Mouse (Mus musculus): ENCODE data around the gene Hnrnpf. TPM values are rescaled to one million over a fixed set of nuclear protein-coding genes. Genes with fewer than 3 reads are reported as not detected.

Hnrnpf gene
- polyA plus RNA-seq, 1 experiment: 147 TPM

DNA sequence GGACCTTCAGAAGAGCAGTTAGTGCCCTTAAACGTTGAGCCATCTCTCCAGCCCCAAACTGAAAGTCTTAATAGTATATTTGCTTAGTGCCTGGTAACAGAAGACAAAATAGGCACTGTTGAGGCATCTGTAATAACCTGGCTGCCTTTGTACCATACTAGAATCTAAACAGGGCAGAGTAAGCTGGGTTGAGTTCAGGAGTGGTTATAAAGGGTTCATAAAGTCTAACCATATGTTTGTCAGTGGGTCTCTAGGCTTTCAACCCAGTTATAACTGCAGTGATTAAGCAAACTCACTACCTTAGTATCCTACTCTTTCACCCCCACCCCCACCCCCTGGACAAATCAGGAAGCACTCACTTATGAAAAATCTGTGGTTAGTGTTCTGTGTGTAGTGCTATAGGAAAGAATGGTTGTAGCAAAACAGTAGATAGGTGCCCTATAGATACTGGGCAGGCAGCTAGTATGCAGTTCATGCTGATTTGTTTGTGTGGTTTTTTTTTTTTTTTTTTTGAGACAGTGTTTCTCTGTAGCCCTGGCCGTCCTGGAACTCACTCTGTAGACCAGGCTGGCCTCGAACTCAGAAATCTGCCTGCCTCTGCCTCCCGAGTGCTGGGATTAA lies 26.9 kb downstream of the Hnrnpf start:
- H3K27ac ChIP-seq (replicated peaks; ENCODE audit: low read depth, low read length): no peak overlapping the region

DNA sequence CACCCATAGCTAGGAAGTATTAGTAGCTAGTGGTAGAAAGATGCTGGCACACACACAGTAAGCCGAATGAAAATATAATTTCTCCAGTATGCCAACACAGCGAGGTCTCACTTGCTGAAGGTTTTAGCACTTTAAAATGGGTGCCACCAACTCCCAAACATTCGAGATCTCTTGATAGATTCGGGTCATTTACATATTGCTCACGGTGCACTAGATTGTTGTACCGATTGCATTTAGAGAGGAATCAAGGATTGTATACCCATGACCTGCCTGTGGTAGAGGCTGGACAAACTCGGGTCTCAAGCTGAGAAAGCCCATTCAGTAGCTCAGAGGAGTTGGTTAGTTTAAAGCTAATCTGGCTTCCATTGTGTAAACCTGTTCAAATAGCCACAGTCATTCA lies 27.8 kb downstream of the Hnrnpf start:
- Histone ChIP-seq H3K27ac (replicated peaks; ENCODE audit: low read depth, low read length) (no peak overlapping the region), H3K4me1 (ENCODE audit: control insufficient read depth, insufficient read depth, insufficient read length, low read length) (no peaks in the 10 kb centered on the region), H3K4me3 (ENCODE audit: insufficient read depth, low read depth, low read length) (no peak overlapping the region)

More for the DNA sequence above, 26.9 kb downstream of the Hnrnpf start:
- no peaks in the 10 kb centered on the region for H3K4me1 ChIP-seq (ENCODE audit: control insufficient read depth, insufficient read depth, insufficient read length, low read length)
- no peak overlapping the region for H3K4me3 ChIP-seq (ENCODE audit: insufficient read depth, low read depth, low read length)

DNA sequence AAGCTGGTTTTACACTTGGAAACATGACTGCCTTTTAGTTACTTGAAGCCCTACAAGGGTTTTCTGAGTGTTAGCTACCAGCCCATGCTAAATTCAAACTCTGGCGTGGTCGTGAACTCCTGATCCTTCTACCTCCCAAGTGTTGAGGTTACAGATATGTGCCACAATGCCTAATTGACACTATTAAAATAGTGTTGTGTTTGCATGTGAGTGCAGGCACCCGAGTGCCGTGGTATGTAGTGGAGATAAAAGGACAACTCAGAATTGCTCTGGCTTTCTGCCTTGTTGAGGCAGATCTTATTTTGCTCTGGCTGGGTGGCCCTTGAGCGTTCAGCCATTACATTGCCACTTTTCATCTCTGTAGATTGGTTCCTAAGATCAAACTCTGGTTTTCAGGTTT lies 28.6 kb downstream of the Hnrnpf start:
- no peaks in the 10 kb centered on the region for H3K4me1 ChIP-seq (ENCODE audit: control insufficient read depth, insufficient read depth, insufficient read length, low read length)
- H3K27ac ChIP-seq (replicated peaks; ENCODE audit: low read depth, low read length): no peak overlapping the region
- no peak overlapping the region for H3K4me3 ChIP-seq (ENCODE audit: insufficient read depth, low read depth, low read length)

DNA sequence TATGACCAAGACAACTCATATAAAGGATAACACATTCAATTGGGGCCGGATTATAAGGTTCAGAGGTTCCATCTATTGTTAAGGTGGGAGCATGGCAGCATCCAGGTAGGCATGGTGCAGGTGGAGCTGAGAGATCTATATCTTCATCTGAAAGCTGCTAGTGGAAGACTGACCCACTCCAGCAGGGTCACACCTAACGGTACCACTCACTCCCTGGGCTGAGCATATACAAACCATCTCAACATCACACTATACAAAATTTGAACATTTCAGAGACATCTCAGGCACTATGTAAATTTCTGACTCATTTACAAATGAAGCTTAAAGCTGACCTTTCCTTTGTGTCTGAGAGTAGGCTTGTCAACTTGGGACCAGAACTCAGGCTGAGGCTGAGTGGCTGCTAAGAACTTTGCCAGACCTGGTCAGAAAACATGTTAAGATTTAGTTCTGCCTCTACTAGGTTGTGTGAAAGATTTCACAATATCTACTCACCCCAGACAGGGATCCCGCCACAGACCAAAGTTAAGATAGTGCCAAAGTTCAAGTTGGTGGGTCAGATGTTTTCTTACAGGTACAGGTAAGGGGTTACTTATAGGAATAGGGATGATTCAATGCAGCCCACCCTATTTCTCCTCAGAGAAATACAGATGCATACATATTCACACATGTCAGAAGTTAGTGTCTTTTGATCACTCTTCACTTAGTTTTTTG lies 30.0 kb downstream of the Hnrnpf start:
- H3K4me3 ChIP-seq (ENCODE audit: insufficient read depth, low read depth, low read length): no peak overlapping the region
- no peak overlapping the region for H3K27ac ChIP-seq (replicated peaks; ENCODE audit: low read depth, low read length)
- H3K4me1 ChIP-seq (ENCODE audit: control insufficient read depth, insufficient read depth, insufficient read length, low read length): no peaks in the 10 kb centered on the region

DNA sequence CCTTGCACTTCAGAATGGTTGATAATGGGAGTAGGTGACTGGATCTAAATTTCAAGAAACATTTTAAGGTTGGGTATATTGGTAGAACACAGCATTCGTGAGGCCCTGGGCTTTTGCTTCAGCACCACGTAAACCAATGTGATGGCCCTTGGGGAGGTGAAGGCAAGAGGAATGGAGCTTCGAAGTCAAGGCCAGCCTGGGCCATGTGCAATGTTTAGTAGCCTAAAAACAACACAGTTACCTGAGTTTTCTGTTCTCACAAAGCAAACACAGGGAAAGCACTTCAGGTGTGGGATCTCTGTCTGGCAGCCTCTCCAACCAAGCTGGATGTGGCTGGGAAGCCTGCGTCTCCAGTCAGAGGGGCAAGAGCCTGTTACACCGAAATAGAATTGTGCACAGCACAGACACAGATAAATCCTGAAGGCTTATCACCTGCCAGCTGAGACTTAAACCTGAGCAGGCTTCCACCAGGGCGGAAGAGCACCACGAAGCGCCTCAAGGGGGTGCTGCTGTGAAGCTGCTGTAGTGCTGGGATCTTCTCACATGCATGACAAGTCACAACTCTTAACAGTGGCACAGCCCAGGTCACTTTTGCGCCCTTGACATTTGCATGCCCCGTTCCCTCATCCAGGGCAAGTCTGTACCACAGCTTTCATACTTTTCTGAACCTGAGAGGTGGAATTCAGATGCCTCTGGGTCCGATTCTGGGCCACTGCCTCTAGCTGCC lies 32.4 kb downstream of the Hnrnpf start:
- Histone ChIP-seq H3K4me3 (ENCODE audit: insufficient read depth, low read depth, low read length) (no peak overlapping the region), H3K27ac (replicated peaks; ENCODE audit: low read depth, low read length) (no peak overlapping the region), H3K4me1 (ENCODE audit: control insufficient read depth, insufficient read depth, insufficient read length, low read length) (no peaks in the 10 kb centered on the region)

DNA sequence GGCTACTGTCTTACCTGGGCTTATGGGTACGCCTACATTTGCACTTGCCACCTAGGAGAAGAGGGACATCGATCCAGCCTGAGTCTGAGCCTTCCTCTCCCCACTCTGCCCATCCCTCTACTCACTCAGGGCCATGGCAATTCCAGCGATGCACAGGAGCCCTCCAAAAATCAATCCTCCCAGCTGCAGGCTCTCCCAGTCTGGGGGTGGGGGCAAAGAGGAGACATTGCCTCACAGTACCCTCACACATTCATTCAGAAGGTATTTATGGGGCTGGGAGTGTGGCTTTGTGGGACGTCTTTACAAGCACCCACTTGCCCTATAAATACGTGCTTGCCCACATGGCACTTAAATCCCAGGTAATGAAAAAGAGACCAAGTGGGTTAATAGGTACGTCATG lies 34.2 kb downstream of the Hnrnpf start:
- H3K4me3 ChIP-seq (ENCODE audit: insufficient read depth, low read depth, low read length): no peak overlapping the region
- no peaks in the 10 kb centered on the region for H3K4me1 ChIP-seq (ENCODE audit: control insufficient read depth, insufficient read depth, insufficient read length, low read length)
- no peak overlapping the region for H3K27ac ChIP-seq (replicated peaks; ENCODE audit: low read depth, low read length)

DNA sequence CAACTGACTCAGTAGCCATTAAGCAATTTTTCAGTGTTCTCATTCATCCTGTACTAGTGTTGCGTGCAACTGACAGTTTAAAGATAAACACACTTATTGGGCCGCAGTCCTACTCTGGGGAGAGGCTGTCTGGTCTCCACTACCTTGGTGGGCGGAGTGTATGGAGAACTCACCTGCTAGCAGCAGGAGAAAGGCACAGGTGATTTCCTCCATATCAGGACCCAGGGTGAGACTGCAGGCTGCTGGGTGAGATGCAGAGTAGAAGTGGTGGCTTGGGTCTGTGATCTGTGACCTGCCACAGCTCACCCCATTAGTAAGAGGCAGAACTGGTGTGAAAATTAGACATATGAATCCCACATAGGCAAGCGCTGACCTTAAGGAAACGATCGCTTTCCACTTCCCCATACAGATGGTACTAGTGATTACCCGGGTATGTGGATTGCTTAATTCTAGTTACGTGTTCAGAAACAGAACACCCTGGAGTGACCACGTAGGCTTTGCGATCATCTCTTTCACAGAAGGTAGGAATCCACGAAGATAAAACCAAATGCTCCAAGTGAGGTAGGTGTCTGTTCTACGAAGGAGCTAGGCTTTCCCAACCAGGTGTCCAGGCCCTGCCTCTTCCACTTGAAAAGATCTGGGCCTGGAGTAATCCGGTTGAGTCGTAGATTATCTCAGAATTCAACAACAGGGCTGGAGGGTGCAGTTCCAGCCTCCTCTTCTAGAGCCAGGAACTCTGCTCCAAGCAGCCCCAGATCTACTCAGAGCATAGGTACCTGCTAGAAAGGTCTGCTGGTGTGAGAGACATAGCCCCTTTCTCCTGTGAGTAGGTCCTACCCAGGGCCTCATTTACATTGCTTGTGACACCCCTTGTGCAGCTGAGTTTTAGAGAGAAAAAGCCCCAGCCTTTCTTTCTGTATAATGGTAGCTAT lies 35.8 kb downstream of the Hnrnpf start:
- H3K4me3 ChIP-seq (ENCODE audit: insufficient read depth, low read depth, low read length): no peak overlapping the region
- no peaks in the 10 kb centered on the region for H3K4me1 ChIP-seq (ENCODE audit: control insufficient read depth, insufficient read depth, insufficient read length, low read length)
- no peak overlapping the region for H3K27ac ChIP-seq (replicated peaks; ENCODE audit: low read depth, low read length)

DNA sequence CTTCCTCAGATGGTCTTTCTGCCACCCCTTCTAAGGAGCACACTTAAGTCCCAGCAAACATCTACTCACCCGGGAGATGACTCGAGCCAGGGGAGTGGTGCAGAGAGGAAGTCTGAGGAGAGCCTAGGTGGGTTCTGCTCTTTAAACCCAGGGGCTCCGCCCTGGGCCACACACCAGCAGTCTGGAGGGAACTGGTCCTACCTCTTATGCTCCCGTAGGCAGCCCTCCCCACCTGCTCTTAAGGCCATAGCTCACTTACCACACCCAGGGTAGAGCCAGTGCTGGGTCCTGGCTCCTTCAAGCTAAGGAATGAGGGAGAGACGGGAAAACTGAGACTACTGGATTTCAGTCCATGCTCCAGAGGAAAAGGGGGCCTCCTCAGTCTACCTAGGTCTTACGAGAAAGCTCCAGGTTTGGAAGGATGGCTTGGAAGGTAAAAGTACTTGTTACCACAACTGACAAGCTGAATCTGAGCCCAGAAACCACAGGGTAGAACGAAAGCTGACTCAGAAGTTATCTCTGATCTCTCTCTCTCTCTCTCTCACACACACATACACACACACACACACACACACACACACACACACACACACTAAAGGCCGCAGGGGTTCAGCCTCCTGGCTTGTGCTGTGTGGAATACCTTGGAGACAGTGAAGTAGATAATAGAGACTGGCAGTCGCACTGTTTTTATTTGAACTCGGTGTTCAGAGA lies 37.3 kb downstream of the Hnrnpf start, which contains the start of gene Fxyd4:
Fxyd4 (minus strand) TSS at position 471 of the 711 bp plus-strand sequence.
- Histone ChIP-seq H3K4me3 (ENCODE audit: insufficient read depth, low read depth, low read length) (no peak within 1 kb of the TSS), H3K4me1 (ENCODE audit: control insufficient read depth, insufficient read depth, insufficient read length, low read length) (no peaks in the 10 kb centered on the region), H3K27ac (replicated peaks; ENCODE audit: low read depth, low read length) (no peak within 1 kb of the TSS)

DNA sequence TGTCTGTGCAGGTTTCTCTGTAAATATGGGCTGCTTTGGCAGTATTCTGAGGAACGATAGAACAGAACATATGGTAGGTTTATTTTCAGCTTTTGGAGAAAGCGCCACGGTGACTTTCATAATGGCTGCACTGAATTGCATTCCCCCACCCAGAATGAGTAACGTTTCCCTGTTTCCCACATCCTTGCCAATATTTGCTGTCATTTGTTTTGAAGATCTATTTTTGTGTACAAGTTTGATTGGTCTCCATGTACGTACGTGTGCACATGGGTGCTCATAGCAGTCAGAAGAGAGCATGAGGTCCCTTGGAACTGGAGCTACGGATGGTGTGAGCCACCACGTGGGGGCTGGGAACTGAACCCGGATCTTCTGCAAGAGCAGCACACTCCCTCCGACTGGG lies 38.8 kb downstream of the Hnrnpf start:
- Histone ChIP-seq H3K27ac (replicated peaks; ENCODE audit: low read depth, low read length) (no peak overlapping the region), H3K4me3 (ENCODE audit: insufficient read depth, low read depth, low read length) (no peak overlapping the region), H3K4me1 (ENCODE audit: control insufficient read depth, insufficient read depth, insufficient read length, low read length) (no peaks in the 10 kb centered on the region)

DNA sequence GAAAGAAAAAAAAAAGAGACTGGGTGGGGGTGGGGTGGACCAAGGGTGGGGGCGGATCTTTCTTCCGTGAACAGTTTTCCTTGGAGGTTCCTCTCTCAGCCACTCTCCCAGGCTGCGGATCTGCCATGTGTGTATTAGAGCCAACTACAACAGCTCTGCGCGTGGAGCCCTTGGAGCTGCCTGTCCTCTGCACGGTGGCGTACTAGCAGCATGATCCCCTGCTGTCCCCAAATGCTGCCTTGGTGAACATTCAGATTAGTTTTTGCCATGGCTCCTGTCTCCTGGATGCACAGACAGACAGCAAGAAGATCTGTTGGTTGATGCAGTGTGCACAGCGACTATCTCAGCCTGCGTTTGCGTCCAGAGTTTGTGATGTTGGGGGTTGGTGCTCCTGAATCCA lies 42.6 kb downstream of the Hnrnpf start:
- H3K4me1 ChIP-seq (ENCODE audit: control insufficient read depth, insufficient read depth, insufficient read length, low read length): no peaks in the 10 kb centered on the region
- no peak overlapping the region for H3K4me3 ChIP-seq (ENCODE audit: insufficient read depth, low read depth, low read length)
- H3K27ac ChIP-seq (replicated peaks; ENCODE audit: low read depth, low read length): no peak overlapping the region

DNA sequence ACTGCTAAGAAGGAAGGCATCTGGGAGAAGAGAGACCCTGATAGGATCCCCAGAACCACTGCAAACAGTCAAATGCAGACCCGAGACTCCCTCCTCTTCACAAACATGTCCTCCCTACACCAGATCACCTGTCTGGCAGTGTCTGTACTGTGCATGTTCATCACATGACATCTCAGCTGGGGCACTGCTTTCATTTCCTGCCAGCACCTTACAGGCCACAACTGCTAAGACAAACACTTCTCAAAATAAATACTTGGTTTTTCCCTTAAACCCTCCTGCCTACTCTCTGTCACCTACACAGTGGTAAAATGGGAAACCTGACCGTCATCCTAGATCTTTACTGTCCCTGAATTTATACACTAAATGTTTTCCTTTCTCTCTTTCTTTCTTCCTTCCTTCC lies 43.8 kb downstream of the Hnrnpf start:
- H3K27ac ChIP-seq (replicated peaks; ENCODE audit: low read depth, low read length): no peak overlapping the region
- H3K4me1 ChIP-seq (ENCODE audit: control insufficient read depth, insufficient read depth, insufficient read length, low read length): no peaks in the 10 kb centered on the region
- H3K4me3 ChIP-seq (ENCODE audit: insufficient read depth, low read depth, low read length): no peak overlapping the region

DNA sequence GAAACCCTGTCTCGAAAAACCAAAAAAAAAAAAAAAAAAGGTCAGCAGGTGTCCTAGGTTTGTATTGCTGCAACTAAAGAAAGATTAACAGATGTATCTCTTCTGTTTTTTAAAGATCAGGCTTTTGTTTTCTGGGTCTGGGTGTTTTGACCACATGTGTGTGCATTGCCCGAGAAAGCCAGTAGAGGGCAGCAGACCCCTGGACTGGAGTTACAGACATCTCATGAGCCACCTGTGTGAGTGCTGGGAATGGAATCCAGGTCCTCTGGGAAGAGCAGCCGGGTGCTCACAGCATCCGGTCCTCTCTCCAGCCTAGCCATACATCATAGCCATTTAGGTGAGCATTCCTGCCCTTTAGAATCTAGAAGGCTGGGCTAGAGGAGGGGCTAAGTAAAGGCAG lies 52.2 kb downstream of the Hnrnpf start:
- Histone ChIP-seq H3K4me1 (ENCODE audit: control insufficient read depth, insufficient read depth, insufficient read length, low read length) (no peaks in the 10 kb centered on the region), H3K27ac (replicated peaks; ENCODE audit: low read depth, low read length) (no peak overlapping the region), H3K4me3 (ENCODE audit: insufficient read depth, low read depth, low read length) (no peak overlapping the region)

DNA sequence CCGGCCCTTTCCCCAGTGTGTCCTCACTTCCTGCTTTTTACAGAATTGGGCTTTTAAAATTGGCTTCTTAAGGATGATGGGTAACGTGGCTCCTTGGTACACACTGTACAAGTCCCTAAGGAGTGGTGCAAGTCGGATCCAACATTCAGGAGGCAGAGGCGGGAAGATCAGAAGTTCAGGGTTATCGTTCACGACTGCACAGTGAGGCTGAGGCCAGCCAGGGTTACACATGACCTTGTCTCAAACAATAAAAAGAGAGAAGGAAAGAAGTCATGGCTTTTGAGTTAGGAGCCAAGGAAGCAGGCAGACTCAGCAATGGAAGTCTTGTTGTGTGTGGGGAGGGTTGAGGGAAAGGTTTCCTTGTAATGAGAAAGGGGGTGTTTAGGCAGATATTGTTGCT lies 56.0 kb downstream of the Hnrnpf start:
- Histone ChIP-seq H3K4me1 (ENCODE audit: control insufficient read depth, insufficient read depth, insufficient read length, low read length) (no peaks in the 10 kb centered on the region), H3K27ac (replicated peaks; ENCODE audit: low read depth, low read length) (no peak overlapping the region), H3K4me3 (ENCODE audit: insufficient read depth, low read depth, low read length) (no peak overlapping the region)

DNA sequence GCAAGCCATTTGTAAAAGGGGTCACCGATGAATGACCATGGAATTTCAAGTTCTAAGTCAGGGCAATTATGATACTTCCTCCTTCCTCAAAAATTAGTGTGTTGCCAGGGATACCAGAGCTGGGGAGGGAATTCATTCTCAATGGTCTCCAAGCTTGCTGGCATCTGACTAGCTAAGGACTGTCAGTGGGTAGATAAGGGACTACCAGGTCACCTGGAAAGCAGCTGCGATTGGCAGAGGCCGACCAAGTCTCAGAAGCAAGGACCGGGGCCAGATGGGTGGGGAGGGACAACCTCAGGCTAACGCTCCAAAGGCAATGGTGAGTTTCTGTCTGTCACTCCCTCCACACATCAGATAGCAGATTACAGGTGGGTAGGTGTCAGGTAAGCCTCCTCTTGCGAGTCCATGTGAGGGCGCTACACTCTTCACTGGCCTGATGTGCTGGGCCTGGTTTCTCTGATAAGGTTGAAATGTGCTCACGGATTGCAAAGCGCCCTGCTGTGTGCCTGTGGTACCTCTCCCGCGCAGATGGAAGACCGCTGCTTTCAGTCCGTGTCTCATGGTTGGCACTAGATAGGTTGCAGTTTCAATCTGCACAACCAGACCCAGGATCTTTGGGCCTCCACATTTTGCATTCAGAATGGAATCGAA lies 56.9 kb downstream of the Hnrnpf start:
- no peak overlapping the region for H3K27ac ChIP-seq (replicated peaks; ENCODE audit: low read depth, low read length)
- H3K4me1 ChIP-seq (ENCODE audit: control insufficient read depth, insufficient read depth, insufficient read length, low read length): no peaks in the 10 kb centered on the region
- H3K4me3 ChIP-seq (ENCODE audit: insufficient read depth, low read depth, low read length): no peak overlapping the region

Measured in brown adipose tissue, adult 24 weeks (tissue).